Mouse (Mus musculus): ENCODE measurements at regions not wholly inside any gene's neighbourhood (a gene's known extent, or its start where the extent isn't known, plus 50 kb on each side); places are given as distances from the start of the nearest gene placed in this dataset.

GRCm38 (mm10) chr3:6532366-6532765, 87.9 kb downstream of the 1700008P02Rik start:
- intact Hi-C loops (cut with DNase I) = no loop called here
- DNase-seq = no peak

- no peak for DNase-seq
- intact Hi-C loops (cut with DNase I) = no loop called here
Measured at GRCm38 (mm10) chr3:6525987-6526386, 94.3 kb downstream of the 1700008P02Rik start.

GRCm38 (mm10) chr3:6525173-6525572, 95.1 kb downstream of the 1700008P02Rik start:
- DNase-seq = no peak
- intact Hi-C loops (cut with DNase I) = no loop called here

- no peak for DNase-seq
- intact Hi-C loops (cut with DNase I) = no loop called here
Measured at GRCm38 (mm10) chr3:6511351-6511750, 108.9 kb downstream of the 1700008P02Rik start.

GRCm38 (mm10) chr3:6504136-6504535, 116.1 kb downstream of the 1700008P02Rik start:
- intact Hi-C loops (cut with DNase I) = no loop called here
- DNase-seq = no peak

- DNase-seq = peak; percentile 13
- intact Hi-C loops (cut with DNase I) = no loop called here
Measured at GRCm38 (mm10) chr3:6484041-6484440, 136.2 kb downstream of the 1700008P02Rik start.

GRCm38 (mm10) chr3:6481610-6482009, 138.6 kb downstream of the 1700008P02Rik start:
- no peak for DNase-seq
- intact Hi-C loops (cut with DNase I) = no loop called here
